Mouse (Mus musculus) embryo, embryonic 11.5 days (tissue): ENCODE results near the gene Ccdc28a.

Experiments used
- DNase-seq: peaks from one replicate; pipeline ENCODE4 v3.0.0-alpha.2; 2012; ENCODE audit warnings: low read depth, low spot score

Ccdc28a gene

GRCm38 (mm10) chr10:18234560-18235401, at the start of gene Ccdc28a:
Ccdc28a (minus strand) TSS chr10:18234998.
- peak; percentile 90 for DNase-seq

GRCm38 (mm10) chr10:18283991-18284390, 49.2 kb upstream of the Ccdc28a start:
- no peak for DNase-seq

GRCm38 (mm10) chr10:18276090-18276734, 41.4 kb upstream of the Ccdc28a start:
- DNase-seq, result no peak

- no peak for DNase-seq
Observed at GRCm38 (mm10) chr10:18251345-18251744, 16.5 kb upstream of the Ccdc28a start.

GRCm38 (mm10) chr10:18243614-18244013, 8.8 kb upstream of the Ccdc28a start:
- DNase-seq, result no peak

- no peak for DNase-seq
Observed at GRCm38 (mm10) chr10:18237191-18237590, 2.4 kb upstream of the Ccdc28a start.

GRCm38 (mm10) chr10:18236328-18236927, 1.6 kb upstream of the Ccdc28a start:
- DNase-seq, result no peak

GRCm38 (mm10) chr10:18235402-18235747, 577 bp upstream of the Ccdc28a start:
- no peak for DNase-seq

- DNase-seq, result no peak
Observed at GRCm38 (mm10) chr10:18233891-18234290, 907 bp downstream of the Ccdc28a start.

GRCm38 (mm10) chr10:18224386-18224785, 10.4 kb downstream of the Ccdc28a start:
- no peak for DNase-seq

GRCm38 (mm10) chr10:18219351-18219750, 15.4 kb downstream of the Ccdc28a start:
- no peak for DNase-seq

- DNase-seq, result no peak
Observed at GRCm38 (mm10) chr10:18214124-18214523, 20.7 kb downstream of the Ccdc28a start.

- no peak for DNase-seq
Observed at GRCm38 (mm10) chr10:18213373-18213772, 21.4 kb downstream of the Ccdc28a start.

- no peak for DNase-seq
Observed at GRCm38 (mm10) chr10:18210726-18211125, 24.1 kb downstream of the Ccdc28a start, which contains the start of gene Ect2l. Ect2l (minus strand) TSS chr10:18210890.

- DNase-seq, result no peak
Observed at GRCm38 (mm10) chr10:18210119-18210518, 24.7 kb downstream of the Ccdc28a start.

- DNase-seq, result no peak
Observed at GRCm38 (mm10) chr10:18204067-18204466, 30.7 kb downstream of the Ccdc28a start.

GRCm38 (mm10) chr10:18202401-18202800, 32.4 kb downstream of the Ccdc28a start:
- DNase-seq, result no peak

GRCm38 (mm10) chr10:18200656-18201055, 34.1 kb downstream of the Ccdc28a start:
- DNase-seq, result no peak

- no peak for DNase-seq
Observed at GRCm38 (mm10) chr10:18199919-18200318, 34.9 kb downstream of the Ccdc28a start.

GRCm38 (mm10) chr10:18198286-18199015, 36.3 kb downstream of the Ccdc28a start:
- DNase-seq, result no peak

- peak; percentile 76 for DNase-seq
Observed at GRCm38 (mm10) chr10:18197206-18197979, 37.4 kb downstream of the Ccdc28a start.
